Mouse (Mus musculus) effector memory CD4-positive, alpha-beta T cell, adult 7 months (primary cell): Measurements from ENCODE around the gene Atp12a. TPM values are rescaled to one million over a fixed set of nuclear protein-coding genes. Genes with fewer than 3 reads are reported as not detected.

Source experiments
- polyA plus RNA-seq: library from polyadenylated mRNA; unstranded; fragments of 100-300 nt; shearing (Covaris generic); gene quantifications from one replicate; pipeline ENCODE4 v1.2.1, GENCODE M21; 2017

The Atp12a gene
- 0.21 TPM for polyA plus RNA-seq

DNA sequence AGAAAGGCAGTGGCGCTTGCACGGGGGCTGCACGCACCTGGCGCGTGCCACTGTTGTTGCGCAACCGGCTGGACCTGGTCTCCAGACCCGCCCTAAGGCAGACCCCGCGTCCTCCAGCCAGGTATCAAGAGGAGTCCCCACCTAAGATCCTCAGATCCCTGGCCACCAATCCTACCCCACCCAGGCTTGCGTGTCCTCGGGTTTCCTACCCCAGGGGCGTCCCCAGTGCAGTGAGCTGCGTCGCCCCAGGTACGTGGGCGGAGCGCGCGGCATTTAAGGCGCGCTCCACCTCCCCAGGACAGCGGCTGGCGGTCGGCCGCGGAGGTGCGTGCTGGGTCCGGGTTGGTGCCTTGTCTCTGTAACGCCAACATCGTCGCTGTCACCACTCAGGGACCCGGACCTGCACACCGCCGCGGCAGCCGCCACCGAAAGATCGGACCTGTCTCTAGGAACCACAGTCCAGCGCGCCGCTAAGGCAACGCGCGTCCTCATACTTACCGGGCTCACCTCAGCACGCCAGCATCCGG lies at the start of gene Atp12a:
Gene Atp12a, plus strand, starts transcription at position 358 of the 527 bp plus-strand sequence.

DNA sequence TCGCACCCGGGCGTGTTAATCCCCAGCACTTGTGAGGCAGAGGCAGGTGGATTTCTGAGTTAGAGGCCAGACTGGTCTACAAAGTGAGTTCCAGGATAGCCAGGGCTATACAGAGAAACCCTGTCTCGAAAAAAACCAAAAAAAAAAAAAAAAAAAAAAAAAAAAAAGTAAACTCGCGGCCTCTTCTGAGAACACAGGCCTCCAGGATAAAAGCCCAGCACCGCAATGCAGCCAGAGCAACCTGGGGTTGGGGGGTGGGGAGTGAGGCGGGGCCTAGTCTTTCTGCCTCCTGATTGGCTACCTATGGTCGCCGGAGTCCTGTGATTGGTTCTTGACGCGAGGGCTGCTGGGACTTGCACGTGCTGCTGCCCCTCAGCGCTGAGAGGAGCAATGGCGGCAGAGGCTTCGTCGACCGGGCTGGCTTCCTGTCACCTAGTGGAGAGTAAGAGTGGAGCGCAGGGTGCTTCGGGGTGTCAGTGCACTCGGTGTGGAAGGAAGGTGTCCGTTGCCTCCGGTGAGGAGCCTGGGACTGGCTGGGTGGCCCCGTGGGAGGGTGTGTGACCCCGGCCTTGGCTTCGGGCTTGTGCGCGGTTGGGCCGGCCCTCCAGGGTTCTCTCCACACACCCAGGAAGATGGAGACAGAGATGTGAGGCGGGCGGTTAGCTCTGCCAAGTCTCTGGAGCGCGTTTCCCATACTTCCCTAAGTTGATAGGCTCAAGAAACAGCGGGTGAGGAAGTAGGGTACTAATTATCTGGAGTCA lies 37.6 kb downstream of the Atp12a start, which contains the start of gene Rnf17:
Gene Rnf17, plus strand, starts transcription at position 271 of the 761 bp plus-strand sequence.

Other genes starting within 250 kb of the Atp12a start
- gene Gzme, start 244.4 kb upstream of the Atp12a start, polyA plus RNA-seq: not detected
- not detected for gene Gzmd, start 232.5 kb upstream of the Atp12a start, polyA plus RNA-seq
- gene Gzmg, start 205.5 kb upstream of the Atp12a start, polyA plus RNA-seq: not detected
- gene Gzmn, start 190.5 kb upstream of the Atp12a start, polyA plus RNA-seq: not detected
- not detected for gene Gzmf, start 153.7 kb upstream of the Atp12a start, polyA plus RNA-seq
- 1.3 TPM for gene Gzmc, start 130.4 kb upstream of the Atp12a start, polyA plus RNA-seq
- gene Gzmb, start 102.8 kb upstream of the Atp12a start, polyA plus RNA-seq: 63.6 TPM
- 0.40 TPM for gene Rnf17, start 37.5 kb downstream of the Atp12a start, polyA plus RNA-seq
- 6.1 TPM for gene Cenpj, start 210.4 kb downstream of the Atp12a start, polyA plus RNA-seq
- gene Parp4, start 210.6 kb downstream of the Atp12a start, polyA plus RNA-seq: 13.9 TPM